Mouse (Mus musculus): ENCODE measurements around the gene AA467197.

GRCm38 (mm10) chr2:122621337-122622110 is 15.3 kb upstream of the AA467197 start:
- TF ChIP-seq EP300 (IDR thresholded peaks at IDR 0.05) = no peak
- no peak for TF ChIP-seq CTCF (IDR thresholded peaks at IDR 0.05)

All from lung, postnatal 0 days (tissue).